Mouse (Mus musculus) liver, embryonic 13.5 days (tissue): Measurements from ENCODE around the gene Sit1. TPM values are rescaled to one million over a fixed set of nuclear protein-coding genes. Genes with fewer than 3 reads are reported as not detected.

Source experiments
- ATAC-seq: fragments of 200-750 bp; cut with Nextera tagmentation; 2 replicates; pipeline ENCODE4 v1.8.0; 2017; ENCODE audit warnings: low read depth, mild to moderate bottlenecking, moderate number of reproducible peaks, moderate library complexity
- DNase-seq: peaks from one replicate; pipeline ENCODE4 v3.0.0; 2022
- H3K27ac ChIP-seq: fragments of 300-500 bp; sonication (generic); 2 replicates; pipeline ENCODE4 v1.5.1; 2015; ENCODE audit warnings: moderate library complexity, mild to moderate bottlenecking, inconsistent platforms
- H3K27me3 ChIP-seq: fragments of 300-500 bp; sonication (generic); 2 replicates; pipeline ENCODE4 v1.6.1; 2015; ENCODE audit warnings: mild to moderate bottlenecking, inconsistent platforms
- H3K36me3 ChIP-seq: fragments of 300-500 bp; sonication (generic); 2 replicates; pipeline ENCODE4 v1.6.1; 2015; ENCODE audit warnings: mild to moderate bottlenecking, inconsistent platforms
- H3K4me1 ChIP-seq: fragments of 300-500 bp; sonication (generic); replicated peaks from 2 replicates; pipeline ENCODE4 v1.6.1; 2015; ENCODE audit warnings: inconsistent platforms
- H3K4me2 ChIP-seq: fragments of 300-500 bp; sonication (generic); 2 replicates; pipeline ENCODE4 v1.6.1; 2015; ENCODE audit warnings: inconsistent platforms, mild to moderate bottlenecking, moderate library complexity
- H3K4me3 ChIP-seq: fragments of 300-500 bp; sonication (generic); replicated peaks from 2 replicates; pipeline ENCODE4 v1.5.1; 2015; ENCODE audit warnings: mild to moderate bottlenecking, inconsistent platforms
- H3K9ac ChIP-seq: fragments of 300-500 bp; sonication (generic); 2 replicates; pipeline ENCODE4 v1.6.1; 2015; ENCODE audit warnings: mild to moderate bottlenecking, inconsistent platforms
- H3K9me3 ChIP-seq: fragments of 300-500 bp; sonication (generic); replicated peaks from 2 replicates; pipeline ENCODE4 v1.6.1; 2016; ENCODE audit warnings: inconsistent platforms
- WGBS: fragments of 180-500 bp; shearing (Covaris S2); methylation state at CpG from one replicate; pipeline ENCODE4 v1.1.7; 2015; ENCODE audit not compliant: insufficient replicate concordance; 5-methylcytosine and 5-hydroxymethylcytosine counted together
- polyA plus RNA-seq: library from polyadenylated mRNA; unstranded; fragments of >200 nt; fragmentation: Nextera tagmentation; extraction: Ambion mirVana; gene quantifications from 2 replicates; pipeline ENCODE4 v1.2.1, GENCODE M21; 2015

The Sit1 gene
- polyA plus RNA-seq, 1 experiment from 2014 or later: not detected

- Histone ChIP-seq H3K27ac (no peak overlapping the region), H3K4me2 (no peak overlapping the region), H3K36me3 (no peaks in the 10 kb centered on the region), H3K4me3 (no peak overlapping the region), H3K4me1 (peaks cover 28% of the 10 kb centered on the region), H3K27me3 (peaks cover 6% of the 10 kb centered on the region; the same call in 1 of the 2 replicates), H3K9ac (no peak overlapping the region), H3K9me3 (no peaks in the 10 kb centered on the region)
- no peak for ATAC-seq
- no peak for DNase-seq
- WGBS: 63% methylated on average over 7 of the region's 7 CpGs
These were observed 29.1 kb upstream of the Sit1 start for GRCm38 (mm10) chr4:43512653-43513052.

GRCm38 (mm10) chr4:43511675-43512454 is 28.3 kb upstream of the Sit1 start:
- no peaks in the 10 kb centered on the region for H3K9me3 ChIP-seq
- ATAC-seq: no peak
- H3K27ac ChIP-seq: no peak overlapping the region
- no peaks in the 10 kb centered on the region for H3K36me3 ChIP-seq
- WGBS: 65% methylated on average over 19 of the region's 19 CpGs
- no peak for DNase-seq
- H3K4me1 ChIP-seq: peaks cover 32% of the 10 kb centered on the region
- no peak overlapping the region for H3K9ac ChIP-seq
- no peak overlapping the region for H3K4me3 ChIP-seq
- no peak overlapping the region for H3K4me2 ChIP-seq
- peaks cover 13% of the 10 kb centered on the region; the same call in 1 of the 2 replicates for H3K27me3 ChIP-seq

GRCm38 (mm10) chr4:43509109-43509508 is 25.6 kb upstream of the Sit1 start:
- 23% methylated on average over 9 of the region's 9 CpGs for WGBS
- Histone ChIP-seq H3K9me3 (no peaks in the 10 kb centered on the region), H3K9ac (peak overlapping the region; percentile 67; the same call in 1 of the 2 replicates)

GRCm38 (mm10) chr4:43508666-43508997 is 25.1 kb upstream of the Sit1 start:
- Histone ChIP-seq H3K9ac (peak overlapping the region; percentile 67), H3K4me3 (peak overlapping the region; percentile 61), H3K27me3 (peaks cover 16% of the 10 kb centered on the region; the same call in 1 of the 2 replicates), H3K4me1 (peaks cover 32% of the 10 kb centered on the region), H3K36me3 (no peaks in the 10 kb centered on the region), H3K4me2 (peak overlapping the region; percentile 77), H3K9me3 (no peaks in the 10 kb centered on the region), H3K27ac (no peak overlapping the region)
- peak; percentile 77 for ATAC-seq
- WGBS: 1% methylated on average over 13 of the region's 13 CpGs
- DNase-seq: peak; percentile 61

More at GRCm38 (mm10) chr4:43509109-43509508, 25.6 kb upstream of the Sit1 start:
- no peak for ATAC-seq
- no peaks in the 10 kb centered on the region for H3K36me3 ChIP-seq
- H3K27ac ChIP-seq: no peak overlapping the region
- H3K4me2 ChIP-seq: peak overlapping the region; percentile 77
- H3K4me3 ChIP-seq: peak overlapping the region; percentile 61
- H3K4me1 ChIP-seq: peaks cover 27% of the 10 kb centered on the region
- H3K27me3 ChIP-seq: peaks cover 16% of the 10 kb centered on the region; the same call in 1 of the 2 replicates
- no peak for DNase-seq

- Histone ChIP-seq H3K4me3 (peak overlapping the region; percentile 61), H3K27me3 (peaks cover 16% of the 10 kb centered on the region; the same call in 1 of the 2 replicates), H3K4me1 (peaks cover 33% of the 10 kb centered on the region), H3K36me3 (no peaks in the 10 kb centered on the region), H3K9me3 (no peaks in the 10 kb centered on the region), H3K9ac (peak overlapping the region; percentile 67), H3K27ac (no peak overlapping the region), H3K4me2 (peak overlapping the region; percentile 77)
- peak; percentile 57 for ATAC-seq
- WGBS: 6% methylated on average over 21 of the region's 22 CpGs
- DNase-seq: no peak
These were observed 24.6 kb upstream of the Sit1 start for GRCm38 (mm10) chr4:43507938-43508665.

GRCm38 (mm10) chr4:43506536-43507185 is 23.1 kb upstream of the Sit1 start, which contains the start of gene Car9:
Gene Car9 (plus strand): TSS chr4:43506966.
- H3K36me3 ChIP-seq: no peaks in the 10 kb centered on the region
- H3K4me2 ChIP-seq: peak within 1 kb of the TSS; percentile 77
- H3K27me3 ChIP-seq: peaks cover 12% of the 10 kb centered on the region; the same call in 1 of the 2 replicates
- H3K27ac ChIP-seq: no peak within 1 kb of the TSS
- peak within 1 kb of the TSS; percentile 61 for H3K4me3 ChIP-seq
- DNase-seq: no peak
- H3K9me3 ChIP-seq: no peaks in the 10 kb centered on the region
- no peak for ATAC-seq
- no peak within 1 kb of the TSS for H3K9ac ChIP-seq
- H3K4me1 ChIP-seq: peaks cover 33% of the 10 kb centered on the region
- WGBS: 69% methylated on average over 9 of the region's 9 CpGs

GRCm38 (mm10) chr4:43506074-43506473 is 22.5 kb upstream of the Sit1 start:
- Histone ChIP-seq H3K4me3 (no peak overlapping the region), H3K9me3 (no peaks in the 10 kb centered on the region), H3K9ac (no peak overlapping the region), H3K36me3 (no peaks in the 10 kb centered on the region), H3K4me1 (peaks cover 33% of the 10 kb centered on the region), H3K27me3 (peaks cover 12% of the 10 kb centered on the region), H3K4me2 (no peak overlapping the region), H3K27ac (no peak overlapping the region)
- DNase-seq: no peak
- ATAC-seq: no peak
- WGBS: 78% methylated on average over 8 of the region's 8 CpGs

GRCm38 (mm10) chr4:43504269-43504668 is 20.7 kb upstream of the Sit1 start:
- Histone ChIP-seq H3K9ac (no peak overlapping the region), H3K27me3 (peaks cover 12% of the 10 kb centered on the region), H3K4me2 (no peak overlapping the region), H3K36me3 (no peaks in the 10 kb centered on the region), H3K4me3 (no peak overlapping the region), H3K27ac (no peak overlapping the region), H3K4me1 (peaks cover 39% of the 10 kb centered on the region), H3K9me3 (no peaks in the 10 kb centered on the region)
- ATAC-seq (no peak), DNase-seq (no peak)
- 23% methylated on average over 4 of the region's 4 CpGs for WGBS

- no peak overlapping the region for H3K9ac ChIP-seq
- ATAC-seq (no peak), DNase-seq (no peak)
- H3K4me3 ChIP-seq: no peak overlapping the region
- H3K9me3 ChIP-seq: no peaks in the 10 kb centered on the region
- H3K4me1 ChIP-seq: peaks cover 38% of the 10 kb centered on the region
- no peak overlapping the region for H3K4me2 ChIP-seq
- peaks cover 12% of the 10 kb centered on the region for H3K27me3 ChIP-seq
- 67% methylated on average over 6 of the region's 6 CpGs for WGBS
- H3K27ac ChIP-seq: no peak overlapping the region
- no peaks in the 10 kb centered on the region for H3K36me3 ChIP-seq
These were observed 20.0 kb upstream of the Sit1 start for GRCm38 (mm10) chr4:43503506-43503905.

GRCm38 (mm10) chr4:43503041-43503440 is 19.5 kb upstream of the Sit1 start:
- Histone ChIP-seq H3K4me2 (no peak overlapping the region), H3K9ac (no peak overlapping the region)
- no peak for DNase-seq

More at GRCm38 (mm10) chr4:43503041-43503440, 19.5 kb upstream of the Sit1 start:
- H3K4me1 ChIP-seq: peaks cover 38% of the 10 kb centered on the region
- ATAC-seq: no peak
- peaks cover 12% of the 10 kb centered on the region for H3K27me3 ChIP-seq
- H3K36me3 ChIP-seq: no peaks in the 10 kb centered on the region
- no peak overlapping the region for H3K4me3 ChIP-seq
- 69% methylated on average over 2 of the region's 2 CpGs for WGBS
- H3K9me3 ChIP-seq: no peaks in the 10 kb centered on the region
- H3K27ac ChIP-seq: no peak overlapping the region
